Mouse (Mus musculus) bone marrow, adult 2 months (tissue): ENCODE data around the gene Rbp4.

Source experiments
- CTCF ChIP-seq: fragments of 200-500 bp; IDR thresholded peaks from 2 replicates; pipeline ENCODE4 v1.5.1; 2011; ENCODE audit warnings: low read length, control low read depth; ENCODE audit not compliant: control insufficient read depth, insufficient read depth
- POLR2A ChIP-seq: fragments of 200-500 bp; IDR thresholded peaks from 2 replicates; pipeline ENCODE4 v1.6.1; 2011; ENCODE audit warnings: low read depth, mild to moderate bottlenecking, control low read depth, low read length, borderline replicate concordance; ENCODE audit not compliant: control insufficient read depth

DNA sequence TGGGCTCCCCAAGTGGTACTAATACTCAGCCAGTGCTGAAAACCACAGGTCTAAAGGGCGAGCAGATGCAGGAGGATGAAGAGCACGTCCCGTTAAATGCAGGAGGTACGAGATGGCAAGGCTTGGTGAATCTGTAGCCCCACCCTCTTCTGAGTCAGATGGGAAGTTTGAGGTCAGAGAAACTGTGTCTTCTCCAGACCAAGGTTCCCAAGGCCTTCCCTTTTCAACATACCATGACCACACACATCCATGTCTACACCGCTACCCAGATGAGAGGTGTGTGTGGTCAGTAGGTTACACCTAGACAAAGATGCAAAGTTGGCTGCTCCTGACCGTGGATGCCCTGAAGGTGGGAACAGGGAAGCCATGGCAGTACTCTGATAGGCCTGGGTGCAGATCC is 9.7 kb upstream of the Rbp4 start:
- no peak for TF ChIP-seq POLR2A
- TF ChIP-seq CTCF: no peak
